Mouse (Mus musculus) left cerebral cortex, postnatal 36 days (tissue): ENCODE results near the gene Tdrd1. TPM values are rescaled to one million over a fixed set of nuclear protein-coding genes. Genes with fewer than 3 reads are reported as not detected.
A peak's percentile ranks its signal among the peaks of the same experiment; 100 is the strongest.
"Not testable (repeated sequence)": the region's sequence is repeated elsewhere in the genome, so short reads cannot be mapped to it uniquely, and the experiment has no call there.

Source experiments
- DNase-seq, 2 experiments: peaks; one replicate each; pipeline ENCODE4 v3.0.0; 2021 to 2022; ENCODE audit warnings: low spot score in 2 of 2, mixed read lengths in 1 of 2
- intact Hi-C: fragments of 180-260 bp; cut with DNase I; formaldehyde crosslinking; loops from one replicate; pipeline ENCODE4 v1.15.1; 2025
- total RNA-seq, 2 experiments: library from RNA; stranded (reverse); gene quantifications; 2 replicates each; pipeline ENCODE4 v1.2.3; 2021

Tdrd1 gene
- total RNA-seq: under 1 TPM; 0.59 to 0.75 TPM

- intact Hi-C loops: no loop called here
- DNase-seq: no peak
Observed at GRCm38 (mm10) chr19:56826047-56826631, at the start of gene Tdrd1. Gene Tdrd1, plus strand, starts transcription at chr19:56826209.

DNA sequence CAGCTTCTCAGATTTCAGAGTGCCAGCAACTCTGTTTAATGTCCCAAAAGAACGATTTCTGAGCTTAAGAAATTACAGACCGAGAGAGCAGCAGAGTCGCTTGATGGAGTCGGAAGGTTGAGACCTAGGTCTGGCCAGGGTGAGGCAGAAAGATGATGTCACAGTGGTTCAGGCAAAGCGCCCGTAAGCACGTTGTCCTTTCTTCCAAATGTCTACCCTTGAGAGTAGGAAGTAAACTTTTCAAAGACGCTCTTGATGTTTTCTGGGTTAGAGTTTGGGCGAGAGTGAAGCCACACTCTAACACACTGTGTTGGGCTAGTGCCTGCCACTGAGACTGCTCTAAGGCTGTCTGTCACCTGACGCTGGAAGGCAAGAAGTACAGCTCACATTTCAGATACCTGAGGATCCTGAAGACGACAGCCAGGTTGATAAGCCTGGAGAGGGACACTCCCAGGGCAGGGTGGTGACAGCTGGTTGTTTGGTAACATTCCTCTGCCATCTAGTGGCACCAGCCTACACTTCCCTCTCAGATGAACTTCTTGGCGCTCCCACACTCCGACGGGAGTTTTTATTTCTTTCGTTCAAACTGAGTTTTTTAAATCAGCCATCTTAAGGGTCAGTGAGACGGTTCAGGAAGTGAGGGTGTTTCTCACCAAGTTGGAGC lies 49.2 kb upstream of the Tdrd1 start:
- no peak for DNase-seq

DNA sequence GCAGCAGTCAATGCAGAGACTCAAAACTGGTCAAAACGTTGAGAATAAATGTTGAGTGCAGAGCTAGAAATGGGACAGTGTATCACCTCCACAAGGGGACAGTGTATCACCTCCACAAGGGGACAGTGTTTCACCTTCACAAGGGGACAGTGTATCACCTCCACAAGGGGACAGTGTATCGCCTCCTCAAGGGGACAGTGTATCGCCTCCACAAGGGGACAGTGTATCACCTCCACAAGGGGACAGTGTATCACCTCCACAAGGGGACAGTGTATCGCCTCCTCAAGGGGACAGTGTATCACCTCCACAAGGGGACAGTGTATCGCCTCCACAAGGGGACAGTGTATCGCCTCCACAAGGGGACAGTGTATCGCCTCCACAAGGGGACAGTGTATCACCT lies 47.5 kb upstream of the Tdrd1 start:
- DNase-seq, intact Hi-C loops: not testable (repeated sequence)

More for the DNA sequence above, 49.2 kb upstream of the Tdrd1 start:
- intact Hi-C loops: loop anchor here (1.0 to 2.0 kb wide), 2 partner anchors 210 to 354 kb away; no protein-coding TSS in a partner anchor

DNA sequence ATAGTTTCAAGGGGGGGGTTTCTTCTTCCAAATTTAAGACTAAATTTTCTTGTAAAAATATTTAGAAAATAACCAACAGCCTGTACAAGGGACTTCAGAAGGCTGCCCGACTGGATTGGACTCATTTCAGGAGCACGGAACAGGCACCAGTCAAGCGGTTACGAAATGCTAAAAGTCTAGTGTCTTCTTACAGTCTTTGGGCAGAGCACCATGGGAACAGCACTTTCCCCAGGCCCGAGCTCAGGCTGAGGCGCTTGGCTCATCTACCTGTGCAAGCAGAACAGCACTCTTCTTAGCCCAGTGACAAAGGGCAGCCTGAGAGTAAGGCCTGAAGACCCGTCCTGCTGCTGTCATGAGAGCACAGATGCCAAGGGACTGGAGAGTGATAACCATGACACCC lies 38.1 kb upstream of the Tdrd1 start:
- intact Hi-C loops: no loop called here
- no peak for DNase-seq

- no peak for DNase-seq
Observed at GRCm38 (mm10) chr19:56788952-56789351, 37.1 kb upstream of the Tdrd1 start.

GRCm38 (mm10) chr19:56797376-56797775 lies 28.6 kb upstream of the Tdrd1 start:
- no peak for DNase-seq
- intact Hi-C loops: no loop called here

More at GRCm38 (mm10) chr19:56788952-56789351, 37.1 kb upstream of the Tdrd1 start:
- intact Hi-C loops: no loop called here

DNA sequence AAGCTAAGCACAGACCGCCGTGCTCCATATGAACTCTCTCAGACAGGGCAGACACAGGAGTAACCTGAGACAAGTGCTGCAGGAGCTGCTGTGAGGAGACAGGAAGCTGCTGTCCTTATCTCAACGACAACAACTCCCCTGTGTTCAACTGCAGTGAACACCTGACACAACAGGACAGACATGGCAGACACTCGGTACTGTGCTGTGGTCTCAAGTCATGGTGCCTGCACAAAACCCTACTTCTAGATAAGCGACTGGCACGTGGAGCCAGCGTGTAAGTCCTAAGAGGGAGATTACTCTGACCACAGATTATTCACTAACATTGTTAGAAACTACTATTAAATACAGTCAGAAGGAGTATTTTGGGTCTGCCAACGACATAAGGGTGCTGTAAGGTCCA lies 25.8 kb upstream of the Tdrd1 start:
- DNase-seq: no peak
- intact Hi-C loops: no loop called here

GRCm38 (mm10) chr19:56800930-56801655 lies 24.9 kb upstream of the Tdrd1 start:
- intact Hi-C loops: no loop called here
- no peak for DNase-seq

GRCm38 (mm10) chr19:56801656-56802351 lies 24.2 kb upstream of the Tdrd1 start:
- no peak for DNase-seq
- intact Hi-C loops: no loop called here

GRCm38 (mm10) chr19:56802352-56802746 lies 23.7 kb upstream of the Tdrd1 start:
- no peak for DNase-seq
- intact Hi-C loops: no loop called here

DNA sequence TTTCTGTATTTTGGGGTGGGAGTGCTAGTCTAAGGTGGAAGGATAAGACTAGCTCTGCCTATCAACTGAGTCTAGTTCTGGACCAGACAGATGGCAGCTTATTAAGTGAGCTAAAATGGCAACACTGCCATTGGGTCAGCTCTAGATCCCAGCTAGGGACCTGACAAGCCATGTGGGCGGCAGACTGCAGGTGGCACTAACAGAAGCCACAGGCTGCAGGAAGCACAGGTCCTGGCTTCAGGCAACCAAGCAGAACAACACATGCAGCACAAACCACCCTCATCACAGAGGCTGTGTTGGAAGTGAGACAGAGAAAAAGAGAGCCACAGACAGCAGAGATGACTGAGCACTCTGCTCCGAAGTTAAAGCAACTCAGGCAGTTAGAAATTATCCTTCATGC lies 20.6 kb upstream of the Tdrd1 start:
- no peak for DNase-seq

DNA sequence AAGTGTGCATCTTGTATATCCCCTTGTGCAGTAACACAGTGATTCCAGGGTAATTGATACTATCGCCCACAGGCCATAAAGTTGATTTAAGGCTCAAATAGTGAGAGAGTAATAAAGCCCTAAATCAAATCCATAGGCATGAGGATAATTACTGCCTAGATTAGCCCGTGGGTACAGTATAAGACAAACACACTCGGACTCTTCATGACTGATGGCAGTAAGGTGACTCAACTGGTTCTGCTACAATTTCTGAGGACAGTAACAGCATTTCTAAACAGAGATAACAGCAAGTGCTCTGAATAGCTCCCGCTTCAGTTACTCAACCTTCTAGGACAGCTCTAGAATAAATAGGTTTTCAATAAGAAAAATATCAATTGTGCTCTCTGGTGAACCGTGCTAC lies 18.9 kb upstream of the Tdrd1 start:
- DNase-seq: no peak
- intact Hi-C loops: no loop called here

More for the DNA sequence above, 20.6 kb upstream of the Tdrd1 start:
- intact Hi-C loops: no loop called here

- intact Hi-C loops: no loop called here
- no peak for DNase-seq
Observed at GRCm38 (mm10) chr19:56808771-56809170, 17.2 kb upstream of the Tdrd1 start.

DNA sequence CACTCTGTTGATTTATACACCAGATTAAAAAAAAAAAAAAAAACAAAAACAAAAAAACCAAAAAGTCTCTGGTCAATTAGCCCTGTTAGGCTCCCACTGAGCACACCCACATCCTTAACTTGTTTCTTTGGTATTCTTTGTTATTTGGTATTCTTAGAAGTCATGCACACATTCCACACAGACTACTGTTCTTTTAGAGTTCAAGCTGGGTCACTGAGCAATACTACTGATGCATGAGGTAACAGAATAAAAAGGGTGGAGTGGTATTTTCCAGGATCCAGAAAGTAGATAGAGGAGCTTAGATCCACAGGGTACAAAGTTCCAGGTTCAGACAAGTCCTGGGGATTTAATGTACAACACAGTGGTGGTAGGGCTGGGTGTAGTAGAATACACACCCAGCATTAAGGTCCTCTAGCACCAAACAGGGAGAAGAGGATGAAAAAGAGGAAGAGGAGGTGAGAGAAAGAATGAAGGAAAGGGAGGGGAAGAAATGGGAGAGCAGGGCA lies 15.3 kb upstream of the Tdrd1 start:
- DNase-seq: no peak
- intact Hi-C loops: no loop called here

GRCm38 (mm10) chr19:56811590-56811989 lies 14.4 kb upstream of the Tdrd1 start:
- peak in 1 of 2 experiments; percentile 27 for DNase-seq
- intact Hi-C loops: no loop called here

GRCm38 (mm10) chr19:56813360-56813759 lies 12.6 kb upstream of the Tdrd1 start:
- intact Hi-C loops: no loop called here
- no peak for DNase-seq

- DNase-seq: peak in 1 of 2 experiments; percentile 21
- intact Hi-C loops: no loop called here
Observed at GRCm38 (mm10) chr19:56817851-56818526, 8.0 kb upstream of the Tdrd1 start.

DNA sequence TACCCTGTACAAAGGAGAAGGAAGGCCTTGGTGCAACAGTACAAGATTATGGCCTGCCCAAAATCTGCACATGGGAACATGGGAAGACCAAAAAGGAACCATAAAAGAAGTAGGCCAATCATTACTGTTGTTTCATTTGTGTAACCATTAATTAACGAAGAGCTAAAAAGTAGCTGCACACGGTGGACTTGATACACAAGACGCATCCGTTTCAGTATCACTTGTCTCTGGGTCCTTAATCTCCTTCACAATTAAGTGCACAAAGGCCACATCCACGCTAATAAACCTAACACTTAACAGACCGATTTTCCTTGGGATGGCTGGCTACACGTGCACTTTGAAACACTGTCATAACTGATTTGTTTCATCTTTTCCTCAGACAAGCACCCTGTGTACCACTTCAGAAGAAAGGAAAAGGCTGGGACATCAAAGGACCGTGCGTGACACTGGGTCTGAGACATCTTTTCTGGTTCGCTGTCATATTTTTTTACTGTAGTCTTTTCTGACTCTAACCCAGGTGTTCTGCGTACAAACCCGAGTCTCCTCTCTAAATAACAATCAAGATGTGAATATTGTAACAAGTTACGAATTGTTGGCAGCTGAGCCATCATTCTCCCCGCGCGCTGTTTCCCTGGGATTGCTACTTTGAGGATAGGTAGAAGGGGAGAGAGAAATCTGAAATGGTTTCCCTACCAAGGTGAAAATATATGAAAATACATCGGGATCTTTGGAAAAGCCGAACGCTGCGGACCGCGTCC lies 4.8 kb upstream of the Tdrd1 start:
- DNase-seq: no peak
- intact Hi-C loops: no loop called here
